In genomic region chr1:191192213-191192612, GRCm38 (mm10) we compare ENCODE assay signal across 36 mouse cellular contexts. TPM values are rescaled to one million over a fixed set of nuclear protein-coding genes. Genes with fewer than 3 reads are reported as not detected.
"Had no signal": no experiment of that assay in that cellular context is flagged by ENCODE, and none has a peak within 500 bp of the region (broad histone marks: within the 10 kb centered on the region; RNA-seq: fewer than 3 reads in every experiment).

No protein-coding gene starts in this region.

- H3K4me2 ChIP-seq: heart, embryonic 12.5 days; hindbrain, embryonic 13.5 days; hindbrain, embryonic 15.5 days; limb, embryonic 13.5 days; liver, embryonic 11.5 days; liver, embryonic 13.5 days; liver, embryonic 15.5 days had no signal

- DNase-seq: gastrocnemius, postnatal 14 days; gastrocnemius, postnatal 36 days; heart, adult 18-20 months; heart, postnatal 10 days; heart, postnatal 36 days; kidney, adult 11 months; kidney, adult 2 months; kidney, adult 9 months; kidney, postnatal 10 days; kidney, postnatal 25 days; kidney, postnatal 4 days; liver; liver, embryonic 13.5 days had no signal

- H3K4me1 ChIP-seq: heart, embryonic 12.5 days; hindbrain, embryonic 13.5 days; hindbrain, embryonic 15.5 days; limb, embryonic 13.5 days; liver, embryonic 13.5 days; liver, embryonic 15.5 days had no signal

- H3K4me3 ChIP-seq: heart, embryonic 12.5 days; hindbrain, embryonic 13.5 days; hindbrain, embryonic 15.5 days; layer of hippocampus, adult 2 months; left cerebral cortex, adult 2 months; limb, embryonic 13.5 days; liver, embryonic 13.5 days; liver, embryonic 15.5 days had no signal

- H3K9ac ChIP-seq: heart, embryonic 12.5 days; hindbrain, embryonic 13.5 days; hindbrain, embryonic 15.5 days; limb, embryonic 13.5 days; liver, embryonic 13.5 days; liver, embryonic 15.5 days had no signal

- H3K27ac ChIP-seq: hindbrain, embryonic 13.5 days; hindbrain, embryonic 15.5 days; hindbrain, postnatal 0 days; layer of hippocampus, adult 2 months; left cerebral cortex, adult 2 months; limb, embryonic 13.5 days; liver, embryonic 13.5 days; liver, embryonic 15.5 days had no signal

- H3K36me3 ChIP-seq: heart, embryonic 12.5 days; hindbrain, embryonic 13.5 days; hindbrain, embryonic 15.5 days; limb, embryonic 13.5 days; liver, embryonic 13.5 days; liver, embryonic 15.5 days had no signal

- H3K9me3 ChIP-seq: heart, embryonic 12.5 days; hindbrain, embryonic 13.5 days; hindbrain, embryonic 15.5 days; limb, embryonic 13.5 days; liver, embryonic 13.5 days; liver, embryonic 15.5 days had no signal

- ATAC-seq: hindbrain, postnatal 0 days; intestine, embryonic 16.5 days had no signal

RNA-seq across cellular contexts. Expression of gene Fam71a, which starts 27.6 kb away (rescaled TPM):
- total RNA-seq: gastrocnemius, adult 18-20 months; gastrocnemius, adult 8-10 months; gastrocnemius, postnatal 14 days; gastrocnemius, postnatal 36 days; heart, adult 18-20 months; heart, adult 8-10 months; heart, postnatal 10 days; heart, postnatal 36 days; hindbrain, postnatal 0 days; layer of hippocampus, adult 2 months; layer of hippocampus, postnatal 10 days; layer of hippocampus, postnatal 25 days; left cerebral cortex, adult 2 months; left cerebral cortex, postnatal 14 days; left cerebral cortex, postnatal 36 days had no signal
- polyA plus RNA-seq: heart, embryonic 12.5 days; heart, embryonic 14.5 days; heart, embryonic 16.5 days; hindbrain, embryonic 11.5 days; hindbrain, embryonic 13.5 days; hindbrain, embryonic 15.5 days; hindbrain, postnatal 0 days; intestine, embryonic 14.5 days; intestine, embryonic 16.5 days; kidney, adult 2 months; kidney, embryonic 16.5 days; limb, embryonic 11.5 days; limb, embryonic 13.5 days; liver, embryonic 11.5 days; liver, embryonic 13.5 days; liver, embryonic 15.5 days had no signal
